Mouse (Mus musculus) cortical plate, adult 2 months (tissue): ENCODE measurements around the gene Gnat1. TPM values are rescaled to one million over a fixed set of nuclear protein-coding genes. Genes with fewer than 3 reads are reported as not detected.

Experiments
- H3K27ac ChIP-seq: fragments of 200-500 bp; 2 replicates; pipeline ENCODE4 v1.5.1; 2012; ENCODE audit warnings: low read length, control low read depth, inconsistent platforms; ENCODE audit not compliant: insufficient read depth
- H3K4me1 ChIP-seq: fragments of 200-500 bp; 2 replicates; pipeline ENCODE4 v1.6.1; 2011; ENCODE audit warnings: low read length; ENCODE audit not compliant: control insufficient read depth, insufficient read depth
- H3K4me3 ChIP-seq: fragments of 200-500 bp; 2 replicates; pipeline ENCODE4 v1.5.1; 2011; ENCODE audit warnings: mild to moderate bottlenecking, low read length, control low read depth; ENCODE audit not compliant: insufficient read depth
- CTCF ChIP-seq: fragments of 200-500 bp; IDR thresholded peaks from 2 replicates; pipeline ENCODE4 v1.5.1; 2011; ENCODE audit warnings: mild to moderate bottlenecking, control low read depth, low read length; ENCODE audit not compliant: insufficient read depth; ENCODE audit errors: extremely low read depth
- POLR2A ChIP-seq: fragments of 200-500 bp; IDR thresholded peaks from 2 replicates; pipeline ENCODE4 v1.6.1; 2011; ENCODE audit warnings: mild to moderate bottlenecking, low read length, control low read depth; ENCODE audit not compliant: insufficient read depth; ENCODE audit errors: extremely low read depth
- polyA plus RNA-seq: library from polyadenylated mRNA; depleted of rRNA; stranded (reverse); fragments of >200 nt; gene quantifications from 2 replicates; pipeline ENCODE4 v1.2.3, GENCODE M21; 2012

The Gnat1 gene
- polyA plus RNA-seq, 1 experiment, result 0.42 TPM

- Histone ChIP-seq H3K4me3 (no peak overlapping the region), H3K27ac (peak overlapping the region; percentile 65; the same call in 1 of the 2 replicates), H3K4me1 (peaks cover 3% of the 10 kb centered on the region; the same call in 1 of the 2 replicates)
- TF ChIP-seq CTCF (no peak), POLR2A (no peak)
Observed at GRCm38 (mm10) chr9:107700114-107700571, 20.6 kb upstream of the Gnat1 start.

GRCm38 (mm10) chr9:107699376-107699980, 20.0 kb upstream of the Gnat1 start:
- peaks cover 3% of the 10 kb centered on the region; the same call in 1 of the 2 replicates for H3K4me1 ChIP-seq
- TF ChIP-seq POLR2A (no peak), CTCF (no peak)
- no peak overlapping the region for H3K27ac ChIP-seq
- H3K4me3 ChIP-seq, result no peak overlapping the region

DNA sequence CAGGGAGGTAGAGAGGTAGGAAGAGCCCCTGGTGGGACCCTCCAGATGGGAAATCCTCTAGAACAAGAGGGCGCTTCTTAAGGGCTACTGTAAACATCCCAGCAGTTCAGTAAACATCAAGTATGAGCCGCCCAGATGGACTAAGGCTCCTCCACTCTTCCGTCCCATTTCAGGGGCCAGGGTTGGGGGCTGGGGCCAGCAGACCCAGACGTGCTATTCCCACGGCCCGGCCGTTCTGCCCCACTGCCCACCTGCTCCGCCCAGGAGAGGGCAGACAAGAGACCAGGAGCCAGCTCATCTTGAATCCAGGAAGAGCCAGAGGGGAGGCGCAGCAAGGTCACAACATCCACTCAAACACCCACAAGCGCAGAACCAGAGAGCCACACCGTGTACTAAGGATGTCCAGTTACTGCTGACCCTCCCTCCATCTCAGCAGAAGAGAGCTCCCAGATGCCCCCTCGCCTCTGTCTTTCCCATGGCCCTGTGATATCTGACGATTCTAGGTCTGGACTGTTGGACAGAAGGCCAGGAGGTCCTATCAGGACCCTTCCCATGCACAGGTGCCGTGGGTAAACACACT, 19.2 kb upstream of the Gnat1 start:
- H3K4me3 ChIP-seq, result no peak overlapping the region
- no peak overlapping the region for H3K27ac ChIP-seq
- peaks cover 3% of the 10 kb centered on the region; the same call in 1 of the 2 replicates for H3K4me1 ChIP-seq
- TF ChIP-seq CTCF (no peak), POLR2A (no peak)

DNA sequence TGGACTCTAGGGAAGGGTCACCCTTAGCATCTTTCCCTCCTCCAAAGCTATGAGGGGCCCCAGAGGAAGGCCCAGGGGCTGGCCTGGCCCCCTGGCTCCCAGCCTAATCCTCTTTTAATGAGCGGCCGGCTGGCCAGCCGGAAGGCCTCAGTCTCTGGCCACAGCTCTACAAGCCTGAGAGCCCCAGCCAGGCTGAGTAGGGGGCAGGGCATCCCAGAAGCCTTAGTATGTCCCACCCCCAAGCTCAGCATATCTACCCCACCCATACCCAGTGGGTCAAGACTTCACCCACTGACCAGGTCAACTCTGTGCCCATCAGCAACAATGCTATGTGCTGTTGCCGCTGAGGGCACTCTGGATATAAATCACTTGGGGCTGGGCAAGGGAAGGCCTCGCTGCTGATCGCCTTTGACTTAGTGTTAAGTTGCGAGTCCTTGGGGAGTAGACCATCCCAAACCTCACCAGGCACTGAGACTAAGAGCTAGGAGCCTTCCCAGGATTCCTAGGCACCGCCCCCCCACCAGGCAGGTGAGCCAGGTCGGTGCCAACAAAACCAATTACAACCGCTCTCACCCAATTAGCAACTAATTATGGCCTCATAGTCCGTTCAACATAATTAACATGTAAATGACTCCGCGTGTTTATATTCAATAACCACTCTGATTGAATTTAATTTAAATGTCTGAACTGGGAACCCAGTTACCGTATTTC, 18.5 kb upstream of the Gnat1 start:
- Histone ChIP-seq H3K4me3 (no peak overlapping the region), H3K27ac (no peak overlapping the region)

GRCm38 (mm10) chr9:107696845-107697610, 17.5 kb upstream of the Gnat1 start:
- peaks cover 3% of the 10 kb centered on the region; the same call in 1 of the 2 replicates for H3K4me1 ChIP-seq
- no peak overlapping the region for H3K27ac ChIP-seq
- TF ChIP-seq CTCF (no peak), POLR2A (no peak)
- H3K4me3 ChIP-seq, result no peak overlapping the region

More for the DNA sequence above, 18.5 kb upstream of the Gnat1 start:
- peaks cover 3% of the 10 kb centered on the region; the same call in 1 of the 2 replicates for H3K4me1 ChIP-seq
- TF ChIP-seq POLR2A, result no peak
- no peak for TF ChIP-seq CTCF

- Histone ChIP-seq H3K27ac (no peak overlapping the region), H3K4me3 (no peak overlapping the region), H3K4me1 (no peaks in the 10 kb centered on the region)
- TF ChIP-seq CTCF (no peak), POLR2A (no peak)
Observed at GRCm38 (mm10) chr9:107696106-107696479, 16.6 kb upstream of the Gnat1 start.

DNA sequence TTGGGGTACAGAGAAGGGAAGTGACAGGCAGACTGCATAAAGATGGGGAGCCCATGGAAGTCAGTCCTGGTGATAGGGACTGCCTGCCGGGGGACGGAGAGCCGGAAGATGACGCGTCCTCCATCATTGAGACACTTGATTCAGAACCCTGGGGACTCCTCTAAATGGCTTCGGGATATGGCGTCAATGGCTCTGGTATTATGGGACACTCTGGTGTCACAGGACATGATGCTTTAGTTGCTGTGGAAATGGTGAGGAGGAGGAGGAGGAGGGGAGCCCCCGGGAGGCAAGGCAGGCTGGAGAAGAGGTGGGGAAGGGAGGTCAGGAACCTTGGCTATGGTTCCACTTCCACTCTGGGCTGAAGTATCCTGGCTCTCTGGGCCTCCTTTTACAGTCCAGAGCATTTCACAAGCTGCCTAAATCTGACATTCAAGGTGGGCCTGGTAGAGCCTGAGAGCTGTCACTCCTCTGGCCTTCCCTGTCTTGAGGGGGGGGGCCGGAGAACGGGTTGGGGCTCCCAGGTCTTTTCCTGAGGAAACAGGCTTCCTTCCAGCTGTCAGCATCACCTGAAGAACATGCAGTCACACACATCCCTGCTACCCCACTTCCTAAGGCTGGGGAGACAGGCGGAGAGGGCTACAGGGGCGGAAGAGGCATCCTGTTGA, 16.1 kb upstream of the Gnat1 start:
- Histone ChIP-seq H3K4me1 (no peaks in the 10 kb centered on the region), H3K27ac (no peak overlapping the region), H3K4me3 (no peak overlapping the region)
- TF ChIP-seq POLR2A, result no peak
- TF ChIP-seq CTCF, result no peak

GRCm38 (mm10) chr9:107694627-107695026, 15.1 kb upstream of the Gnat1 start:
- Histone ChIP-seq H3K4me1 (no peaks in the 10 kb centered on the region), H3K27ac (no peak overlapping the region)

More at GRCm38 (mm10) chr9:107694627-107695026, 15.1 kb upstream of the Gnat1 start:
- TF ChIP-seq POLR2A (no peak), CTCF (no peak)
- no peak overlapping the region for H3K4me3 ChIP-seq
